Mouse (Mus musculus): ENCODE results near the gene Tbcb.

DNA sequence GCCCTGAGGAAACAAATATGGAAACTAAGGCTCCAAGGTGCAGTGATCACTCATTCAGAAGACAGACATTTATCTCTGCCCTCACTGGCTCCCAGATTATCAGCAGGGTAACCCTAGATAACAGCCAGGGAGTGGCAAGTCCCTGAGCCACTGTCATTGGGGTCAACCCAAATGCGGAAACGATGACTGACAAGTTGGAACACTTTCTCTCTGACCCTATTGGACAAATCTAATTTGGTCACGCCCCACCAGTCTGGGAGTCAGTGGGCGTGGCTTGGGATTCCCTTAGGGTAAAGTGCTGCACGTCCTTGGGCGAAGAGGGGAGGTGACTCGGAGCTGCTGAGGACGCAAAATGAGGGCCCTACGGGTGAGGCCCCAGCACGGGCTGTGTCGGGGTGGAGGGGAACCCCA, 48.2 kb downstream of the Tbcb start, which contains the start of gene Cox7a1:
- TF ChIP-seq POLR2A (IDR thresholded peaks at IDR 0.05; ENCODE audit: borderline replicate concordance, control insufficient read depth, low read depth, low read length) (0 out of 2 replicates have a peak, but pooled peaks have one; percentile 29), CTCF (IDR thresholded peaks at IDR 0.05; ENCODE audit: control insufficient read depth, insufficient read depth, low read length) (no peak)
